Mouse (Mus musculus) cortical plate, adult 2 months (tissue): ENCODE results near the gene Isg20l2.

Experiments
- CTCF ChIP-seq: fragments of 200-500 bp; IDR thresholded peaks from 2 replicates; pipeline ENCODE4 v1.5.1; 2011; ENCODE audit warnings: mild to moderate bottlenecking, control low read depth, low read length; ENCODE audit not compliant: insufficient read depth; ENCODE audit errors: extremely low read depth
- POLR2A ChIP-seq: fragments of 200-500 bp; IDR thresholded peaks from 2 replicates; pipeline ENCODE4 v1.6.1; 2011; ENCODE audit warnings: mild to moderate bottlenecking, low read length, control low read depth; ENCODE audit not compliant: insufficient read depth; ENCODE audit errors: extremely low read depth

GRCm38 (mm10) chr3:87970184-87970938, 40.2 kb downstream of the Isg20l2 start:
- TF ChIP-seq CTCF: peak; percentile 59
- no peak for TF ChIP-seq POLR2A
